Mouse (Mus musculus): ENCODE measurements around the gene Clcn1. TPM values are rescaled to one million over a fixed set of nuclear protein-coding genes. Genes with fewer than 3 reads are reported as not detected.

Clcn1 gene
- polyA plus RNA-seq, 1 experiment, result 0.42 TPM

DNA sequence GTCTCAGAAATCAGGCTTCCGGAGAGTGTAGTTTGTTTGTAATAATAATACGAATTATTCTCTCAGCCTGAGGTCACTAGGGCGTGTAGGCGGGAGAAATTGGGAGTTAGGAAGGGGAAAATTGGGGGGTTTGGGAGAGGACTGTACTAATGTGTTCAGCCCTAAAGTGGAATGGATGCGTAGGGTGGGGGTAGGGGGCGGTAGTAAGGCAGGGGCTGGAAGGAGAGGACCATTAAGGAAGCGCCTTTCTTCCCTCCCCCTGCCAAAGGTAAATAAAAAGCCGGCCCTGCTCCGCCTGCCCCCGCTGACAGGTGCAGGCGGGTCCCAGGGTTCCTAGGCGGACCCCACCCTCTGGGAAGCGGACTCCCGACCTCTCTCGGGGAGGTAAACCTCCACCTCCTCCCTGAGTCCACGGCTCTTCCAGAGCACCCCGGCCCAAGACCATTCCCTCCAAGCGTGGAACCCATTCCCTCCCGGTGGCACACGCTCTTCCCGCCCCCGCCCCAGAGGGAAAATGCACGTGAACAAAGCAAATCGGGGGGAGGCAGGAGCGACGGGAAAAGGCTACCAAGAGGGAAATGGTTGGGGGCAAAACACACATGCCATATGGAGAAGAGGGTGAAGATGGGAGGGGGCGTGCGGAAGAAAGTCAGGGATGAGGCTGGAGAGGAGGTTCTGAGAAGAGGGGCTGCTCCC is 37.0 kb downstream of the Clcn1 start:
- TF ChIP-seq USF1 (IDR thresholded peaks at IDR 0.05; ENCODE audit: low read depth) (no peak), CEBPB (IDR thresholded peaks at IDR 0.05; ENCODE audit: low read depth) (no peak), MYOD1 (IDR thresholded peaks at IDR 0.05; ENCODE audit: control insufficient read depth, insufficient read length, low read depth) (no peak), CTCF (IDR thresholded peaks at IDR 0.05; ENCODE audit: control insufficient read depth, insufficient read depth, insufficient read length) (no peak), MYOG (IDR thresholded peaks at IDR 0.05; ENCODE audit: control insufficient read depth, extremely low read depth, insufficient read length) (no peak)
- Histone ChIP-seq H3K4me3 (ENCODE audit: insufficient read depth, poor library complexity, severe bottlenecking) (peak overlapping the region; percentile 39), H3K79me3 (ENCODE audit: low read depth) (no peaks in the 10 kb centered on the region), H3K27me3 (ENCODE audit: control insufficient read depth, insufficient read depth, insufficient read length) (no peaks in the 10 kb centered on the region), H3ac (ENCODE audit: control insufficient read depth, insufficient read length, low read depth) (peak overlapping the region; percentile 71), H3K36me3 (ENCODE audit: control insufficient read depth, insufficient read depth) (peaks cover 6% of the 10 kb centered on the region), H3K79me2 (ENCODE audit: control insufficient read depth, insufficient read depth) (no peaks in the 10 kb centered on the region)

DNA sequence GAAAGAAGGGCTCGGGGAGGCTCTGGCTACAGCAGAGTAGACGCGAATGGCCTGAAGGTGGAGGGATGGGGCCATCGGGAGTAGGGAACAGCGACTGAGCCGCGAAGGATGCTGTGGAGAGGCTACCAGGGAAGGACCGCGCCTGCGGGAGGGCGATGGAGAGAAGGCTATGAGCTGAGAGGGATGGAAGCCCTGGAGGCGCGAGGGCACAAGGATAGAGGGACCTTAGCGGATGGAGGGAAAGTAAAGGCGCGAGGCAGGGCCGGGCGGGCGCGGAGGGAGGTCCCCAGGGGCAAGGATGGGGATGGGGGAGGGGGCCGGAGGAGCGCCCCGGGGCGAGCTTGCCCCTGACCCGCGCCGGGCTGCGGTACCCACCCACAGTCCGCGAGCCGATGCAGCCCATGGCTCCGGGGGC is 37.6 kb downstream of the Clcn1 start:
- no peaks in the 10 kb centered on the region for H3K27me3 ChIP-seq (ENCODE audit: control insufficient read depth, insufficient read depth, insufficient read length)
- no peaks in the 10 kb centered on the region for H3K79me3 ChIP-seq (ENCODE audit: low read depth)
- TF ChIP-seq FOSL1 (IDR thresholded peaks at IDR 0.05; ENCODE audit: insufficient read depth, low read length, poor library complexity, severe bottlenecking), result no peak
- no peak for TF ChIP-seq CTCF (IDR thresholded peaks at IDR 0.05; ENCODE audit: control insufficient read depth, insufficient read depth, insufficient read length)
- no peak for TF ChIP-seq MYOD1 (IDR thresholded peaks at IDR 0.05; ENCODE audit: control insufficient read depth, insufficient read length, low read depth)
- TF ChIP-seq MYOG (IDR thresholded peaks at IDR 0.05; ENCODE audit: control insufficient read depth, extremely low read depth, insufficient read length), result no peak
- no peak for TF ChIP-seq CEBPB (IDR thresholded peaks at IDR 0.05; ENCODE audit: low read depth)
- no peak for TF ChIP-seq MAX (IDR thresholded peaks at IDR 0.05)
- no peak for TF ChIP-seq USF1 (IDR thresholded peaks at IDR 0.05; ENCODE audit: low read depth)
- peak overlapping the region; percentile 71 for H3ac ChIP-seq (ENCODE audit: control insufficient read depth, insufficient read length, low read depth)
- no peaks in the 10 kb centered on the region for H3K79me2 ChIP-seq (ENCODE audit: control insufficient read depth, insufficient read depth)
- H3K4me3 ChIP-seq (ENCODE audit: insufficient read depth, poor library complexity, severe bottlenecking), result peak overlapping the region; percentile 39
- peaks cover under 1% of the 10 kb centered on the region for H3K36me3 ChIP-seq (ENCODE audit: control insufficient read depth, insufficient read depth)

DNA sequence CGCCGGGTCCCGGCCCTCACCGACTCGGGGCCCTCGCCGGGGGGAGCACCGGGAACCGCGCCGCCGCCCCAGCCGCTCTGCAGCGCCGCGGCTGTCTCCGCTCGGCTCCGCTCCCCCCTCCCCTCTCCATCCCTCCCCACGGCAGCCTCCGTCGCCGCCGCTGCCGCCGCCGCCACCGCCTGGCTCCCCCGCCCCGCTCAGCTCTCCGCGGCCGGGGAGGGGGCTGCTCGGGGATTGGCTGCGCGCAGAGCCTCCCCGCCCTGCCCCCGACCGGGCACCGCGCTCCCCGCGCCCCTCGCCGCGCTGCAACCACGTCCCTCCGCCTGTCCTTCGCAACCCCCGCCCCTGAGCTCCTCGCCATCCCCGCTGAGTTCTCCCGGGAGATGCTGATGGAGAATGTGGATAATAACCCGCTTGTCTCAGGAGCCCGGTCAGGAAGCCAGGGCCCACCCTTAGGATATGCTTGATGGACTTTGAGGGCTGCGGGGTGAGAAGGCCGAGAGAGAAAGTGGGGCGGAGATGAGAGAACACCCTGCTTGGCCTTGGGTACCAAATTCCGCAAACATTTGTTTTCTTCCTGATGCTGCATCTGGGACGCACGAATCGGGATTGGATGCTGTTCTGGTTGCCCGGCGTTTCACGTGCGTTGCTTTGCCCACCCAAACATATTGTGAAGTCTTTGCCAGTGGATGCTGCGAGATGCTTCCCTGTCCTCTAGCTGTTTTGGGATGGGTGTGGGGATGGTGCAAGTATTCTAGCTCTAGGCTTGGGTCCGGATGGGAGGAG is 38.2 kb downstream of the Clcn1 start, which contains the start of gene Fam131b:
Gene Fam131b, minus strand, starts transcription at position 162 of the 786 bp plus-strand sequence.
- H3K36me3 ChIP-seq (ENCODE audit: control insufficient read depth, insufficient read depth), result no peaks in the 10 kb centered on the region
- TF ChIP-seq MYOD1 (IDR thresholded peaks at IDR 0.05; ENCODE audit: control insufficient read depth, insufficient read length, low read depth) (no peak), CEBPB (IDR thresholded peaks at IDR 0.05; ENCODE audit: low read depth) (no peak), CTCF (IDR thresholded peaks at IDR 0.05; ENCODE audit: control insufficient read depth, insufficient read depth, insufficient read length) (no peak), MYOG (IDR thresholded peaks at IDR 0.05; ENCODE audit: control insufficient read depth, extremely low read depth, insufficient read length) (no peak), USF1 (IDR thresholded peaks at IDR 0.05; ENCODE audit: low read depth) (no peak), FOSL1 (IDR thresholded peaks at IDR 0.05; ENCODE audit: insufficient read depth, low read length, poor library complexity, severe bottlenecking) (no peak), MAX (IDR thresholded peaks at IDR 0.05) (no peak)
- no peaks in the 10 kb centered on the region for H3K79me3 ChIP-seq (ENCODE audit: low read depth)
- no peaks in the 10 kb centered on the region for H3K79me2 ChIP-seq (ENCODE audit: control insufficient read depth, insufficient read depth)
- H3K27me3 ChIP-seq (ENCODE audit: control insufficient read depth, insufficient read depth, insufficient read length), result no peaks in the 10 kb centered on the region
- H3K4me3 ChIP-seq (ENCODE audit: insufficient read depth, poor library complexity, severe bottlenecking), result peak within 1 kb of the TSS; percentile 39
- peak within 1 kb of the TSS; percentile 71 for H3ac ChIP-seq (ENCODE audit: control insufficient read depth, insufficient read length, low read depth)

DNA sequence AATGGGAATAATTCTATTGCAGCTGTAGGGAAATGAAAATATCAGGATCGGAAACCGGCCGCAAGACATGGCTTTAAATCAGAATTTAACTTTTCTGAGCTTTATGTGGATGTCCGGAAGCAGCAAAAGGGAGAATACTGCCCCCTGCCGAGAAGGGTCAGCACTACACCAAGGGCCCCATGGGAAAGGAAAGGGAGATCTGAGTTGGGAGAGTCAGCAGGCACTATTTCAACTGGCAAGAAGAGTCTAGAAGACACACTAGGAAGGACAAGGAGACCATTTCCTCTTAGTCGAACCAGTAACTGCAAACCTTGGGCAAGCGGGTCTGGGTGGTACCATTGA is 38.8 kb downstream of the Clcn1 start:
- peak overlapping the region; percentile 71 for H3ac ChIP-seq (ENCODE audit: control insufficient read depth, insufficient read length, low read depth)
- no peak for TF ChIP-seq MYOD1 (IDR thresholded peaks at IDR 0.05; ENCODE audit: control insufficient read depth, insufficient read length, low read depth)
- TF ChIP-seq MAX (IDR thresholded peaks at IDR 0.05), result peak; percentile 28
- no peak for TF ChIP-seq MYOG (IDR thresholded peaks at IDR 0.05; ENCODE audit: control insufficient read depth, extremely low read depth, insufficient read length)
- no peak for TF ChIP-seq FOSL1 (IDR thresholded peaks at IDR 0.05; ENCODE audit: insufficient read depth, low read length, poor library complexity, severe bottlenecking)
- TF ChIP-seq CEBPB (IDR thresholded peaks at IDR 0.05; ENCODE audit: low read depth), result no peak
- no peak for TF ChIP-seq USF1 (IDR thresholded peaks at IDR 0.05; ENCODE audit: low read depth)
- peak; percentile 44 for TF ChIP-seq CTCF (IDR thresholded peaks at IDR 0.05; ENCODE audit: control insufficient read depth, insufficient read depth, insufficient read length)
- H3K27me3 ChIP-seq (ENCODE audit: control insufficient read depth, insufficient read depth, insufficient read length), result no peaks in the 10 kb centered on the region
- H3K4me3 ChIP-seq (ENCODE audit: insufficient read depth, poor library complexity, severe bottlenecking), result peak overlapping the region; percentile 39
- H3K79me2 ChIP-seq (ENCODE audit: control insufficient read depth, insufficient read depth), result no peaks in the 10 kb centered on the region
- H3K79me3 ChIP-seq (ENCODE audit: low read depth), result no peaks in the 10 kb centered on the region
- no peaks in the 10 kb centered on the region for H3K36me3 ChIP-seq (ENCODE audit: control insufficient read depth, insufficient read depth)

DNA sequence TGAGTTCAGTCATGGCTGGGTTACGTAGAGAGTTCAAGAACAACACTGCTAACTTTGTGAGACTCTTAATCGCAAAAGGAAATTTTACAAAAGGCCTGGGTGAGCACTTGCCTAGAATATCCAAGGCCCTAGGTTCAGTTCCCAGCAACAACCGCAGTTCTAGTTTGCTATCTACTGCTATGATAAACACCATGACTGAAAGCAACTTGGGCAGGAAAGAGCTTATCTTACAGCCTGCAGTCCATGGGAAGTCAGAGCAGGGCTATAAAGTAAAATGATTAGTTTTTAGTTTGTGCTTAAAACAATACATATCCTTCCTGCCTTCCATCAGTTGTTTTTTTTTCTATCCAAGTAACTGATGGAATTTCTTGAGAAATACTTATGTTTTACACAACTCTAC is 40.0 kb downstream of the Clcn1 start:
- no peak overlapping the region for H3ac ChIP-seq (ENCODE audit: control insufficient read depth, insufficient read length, low read depth)
- no peaks in the 10 kb centered on the region for H3K27me3 ChIP-seq (ENCODE audit: control insufficient read depth, insufficient read depth, insufficient read length)
- TF ChIP-seq CEBPB (IDR thresholded peaks at IDR 0.05; ENCODE audit: low read depth) (no peak), MYOG (IDR thresholded peaks at IDR 0.05; ENCODE audit: control insufficient read depth, extremely low read depth, insufficient read length) (no peak), MAX (IDR thresholded peaks at IDR 0.05) (no peak), MYOD1 (IDR thresholded peaks at IDR 0.05; ENCODE audit: control insufficient read depth, insufficient read length, low read depth) (no peak), FOSL1 (IDR thresholded peaks at IDR 0.05; ENCODE audit: insufficient read depth, low read length, poor library complexity, severe bottlenecking) (no peak), CTCF (IDR thresholded peaks at IDR 0.05; ENCODE audit: control insufficient read depth, insufficient read depth, insufficient read length) (no peak)
- no peaks in the 10 kb centered on the region for H3K36me3 ChIP-seq (ENCODE audit: control insufficient read depth, insufficient read depth)
- H3K4me3 ChIP-seq (ENCODE audit: insufficient read depth, poor library complexity, severe bottlenecking), result no peak overlapping the region
- no peaks in the 10 kb centered on the region for H3K79me3 ChIP-seq (ENCODE audit: low read depth)
- H3K79me2 ChIP-seq (ENCODE audit: control insufficient read depth, insufficient read depth), result no peaks in the 10 kb centered on the region

Measured in C2C12 (cell line).